Mouse (Mus musculus): Measurements from ENCODE around the gene B3glct.

DNA sequence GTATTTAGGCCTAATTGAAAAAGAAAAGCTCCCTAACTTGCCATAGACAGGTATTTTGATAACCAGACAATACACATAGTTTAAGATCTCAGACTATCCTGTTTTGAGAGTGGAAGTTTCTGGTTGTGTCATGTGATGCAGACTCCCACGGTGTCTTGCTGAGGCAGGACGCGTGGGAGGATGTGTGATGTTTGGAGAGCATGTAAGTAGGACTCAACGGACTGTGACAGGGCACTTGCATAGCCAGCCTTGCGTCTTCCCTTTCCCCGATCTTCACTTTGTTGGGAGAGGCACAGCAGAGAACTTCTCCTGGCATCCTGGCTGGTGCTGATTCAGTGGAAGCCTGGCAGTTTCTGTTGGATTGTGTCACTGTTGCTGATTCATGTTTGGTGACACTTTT is 101.7 kb downstream of the B3glct start:
- TF ChIP-seq CHD2 (IDR thresholded peaks at IDR 0.05; ENCODE audit: low read depth, low read length), result no peak
- TF ChIP-seq HCFC1 (IDR thresholded peaks at IDR 0.05; ENCODE audit: borderline replicate concordance, insufficient read depth, low read length), result no peak
